Mouse (Mus musculus) hindbrain, embryonic 14.5 days (tissue): ENCODE measurements around the gene Aldh1a2. TPM values are rescaled to one million over a fixed set of nuclear protein-coding genes. Genes with fewer than 3 reads are reported as not detected.
A peak's percentile ranks its signal among the peaks of the same experiment; 100 is the strongest.

Source experiments
- ATAC-seq: fragments of 200-750 bp; cut with Nextera tagmentation; 2 replicates; pipeline ENCODE4 v1.8.0; 2017; ENCODE audit warnings: moderate number of reproducible peaks, mild to moderate bottlenecking, moderate TSS enrichment, moderate library complexity; ENCODE audit not compliant: low FRiP score
- DNase-seq: peaks from one replicate; pipeline ENCODE4 v3.0.0-alpha.2; 2015; ENCODE audit warnings: low spot score
- H3K27ac ChIP-seq: fragments of 300-500 bp; sonication (generic); 2 replicates; pipeline ENCODE4 v1.5.1; 2014; ENCODE audit warnings: mild to moderate bottlenecking, moderate library complexity
- H3K27me3 ChIP-seq: fragments of 300-500 bp; sonication (generic); 2 replicates; pipeline ENCODE4 v1.6.1; 2014; ENCODE audit warnings: mild to moderate bottlenecking, low read length, mixed read lengths; ENCODE audit not compliant: control insufficient read depth, insufficient read depth
- H3K36me3 ChIP-seq: fragments of 300-500 bp; sonication (generic); replicated peaks from 2 replicates; pipeline ENCODE4 v1.6.1; 2014; ENCODE audit not compliant: control insufficient read depth, insufficient read depth
- H3K4me1 ChIP-seq: fragments of 300-500 bp; sonication (generic); replicated peaks from 2 replicates; pipeline ENCODE4 v1.6.1; 2014; ENCODE audit warnings: antibody characterized with exemption, low read length, mixed read lengths; ENCODE audit not compliant: control insufficient read depth, insufficient read depth
- H3K4me2 ChIP-seq: fragments of 300-500 bp; sonication (generic); replicated peaks from 2 replicates; pipeline ENCODE4 v1.6.1; 2014; ENCODE audit warnings: mild to moderate bottlenecking, moderate library complexity
- H3K4me3 ChIP-seq: fragments of 300-500 bp; sonication (generic); replicated peaks from 2 replicates; pipeline ENCODE4 v1.5.1; 2014; ENCODE audit warnings: mild to moderate bottlenecking, low read length
- H3K9ac ChIP-seq: fragments of 300-500 bp; sonication (generic); 2 replicates; pipeline ENCODE4 v1.6.1; 2014
- H3K9me3 ChIP-seq: fragments of 300-500 bp; sonication (generic); 2 replicates; pipeline ENCODE4 v1.6.1; 2016; ENCODE audit warnings: low read length; ENCODE audit not compliant: control insufficient read depth
- WGBS: fragments of 180-500 bp; shearing (Covaris S2); extraction: QIAGEN DNeasy Blood & Tissue Kit; methylation state at CpG from one replicate; pipeline ENCODE4 v1.1.7; 2014; 5-methylcytosine and 5-hydroxymethylcytosine counted together
- polyA plus RNA-seq: library from polyadenylated mRNA; unstranded; fragments of >200 nt; fragmentation: Nextera tagmentation; extraction: Ambion mirVana; gene quantifications from 2 replicates; pipeline ENCODE4 v1.2.1, GENCODE M21; 2014

Gene Aldh1a2
- polyA plus RNA-seq, 1 experiment from 2014 or later, result 52.8 TPM

DNA sequence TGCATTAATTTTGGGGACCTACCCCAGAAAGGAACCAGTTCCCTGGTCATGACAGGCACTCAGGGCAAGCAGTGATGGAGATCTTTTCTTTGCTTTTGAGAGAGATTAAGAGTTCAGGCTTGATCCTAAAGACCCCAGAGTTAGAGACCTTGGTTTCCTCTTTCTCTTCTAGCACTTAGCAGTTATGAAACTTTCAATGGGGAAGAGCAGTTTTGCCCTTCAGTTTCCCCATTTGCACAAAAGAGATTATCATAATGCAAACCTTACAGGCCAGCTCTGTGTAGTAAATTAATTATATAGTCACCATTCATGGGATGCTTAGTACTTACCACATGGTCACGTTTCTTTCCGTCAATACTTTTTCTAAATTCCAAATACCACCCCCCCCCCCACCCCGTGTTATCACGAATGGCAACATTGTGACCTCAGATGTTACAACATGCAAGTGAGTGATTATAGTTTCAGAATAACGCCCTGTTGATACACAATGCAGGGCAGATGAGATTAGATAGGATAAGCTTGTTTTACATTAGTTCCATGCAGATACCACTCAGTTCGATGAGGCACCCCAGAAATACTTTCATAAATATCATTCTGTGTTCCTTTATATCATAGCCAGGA is 36.2 kb upstream of the Aldh1a2 start:
- no peak overlapping the region for H3K4me2 ChIP-seq

DNA sequence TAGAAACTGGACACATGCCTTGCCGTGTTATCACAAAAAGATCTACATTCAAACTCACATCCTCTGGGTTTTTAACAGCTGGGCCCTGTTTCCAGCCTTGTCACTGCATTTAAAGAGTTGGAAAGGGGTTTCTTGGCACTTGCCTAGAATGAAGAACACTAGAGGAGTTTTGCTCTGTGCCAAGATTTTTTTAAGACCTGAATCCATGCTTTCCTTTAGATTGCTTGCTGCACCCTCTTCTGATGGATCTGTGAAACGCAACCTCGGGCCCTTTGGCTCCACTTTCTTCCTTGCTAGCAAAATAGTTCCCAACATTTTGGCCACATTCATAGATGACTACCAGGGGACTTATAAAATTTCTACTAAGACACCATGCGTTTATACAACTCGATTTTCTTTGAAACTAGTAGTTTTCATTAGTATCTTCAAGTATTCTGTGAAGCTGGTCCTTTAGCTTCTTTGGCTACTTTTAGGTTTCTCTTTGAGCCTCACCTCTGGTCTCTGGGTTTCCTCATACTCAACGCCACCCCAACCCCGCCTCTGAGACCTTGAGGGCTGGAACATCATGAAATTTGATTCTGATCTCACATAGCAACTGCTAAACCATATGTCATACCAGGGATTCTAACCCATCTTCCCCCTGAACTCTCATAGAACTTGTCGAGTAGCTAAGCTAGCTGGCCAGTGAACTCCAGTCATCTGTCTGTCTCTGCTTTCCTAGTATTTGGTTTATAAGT is 35.5 kb upstream of the Aldh1a2 start:
- DNase-seq, result no peak
- 80% methylated on average over 8 of the region's 8 CpGs for WGBS

More for the DNA sequence above, 36.2 kb upstream of the Aldh1a2 start:
- Histone ChIP-seq H3K36me3 (no peaks in the 10 kb centered on the region), H3K4me3 (no peak overlapping the region), H3K27ac (no peak overlapping the region), H3K27me3 (no peaks in the 10 kb centered on the region), H3K4me1 (no peaks in the 10 kb centered on the region), H3K9me3 (no peaks in the 10 kb centered on the region), H3K9ac (no peak overlapping the region)
- DNase-seq (no peak), ATAC-seq (no peak)
- 87% methylated on average over 6 of the region's 6 CpGs for WGBS

DNA sequence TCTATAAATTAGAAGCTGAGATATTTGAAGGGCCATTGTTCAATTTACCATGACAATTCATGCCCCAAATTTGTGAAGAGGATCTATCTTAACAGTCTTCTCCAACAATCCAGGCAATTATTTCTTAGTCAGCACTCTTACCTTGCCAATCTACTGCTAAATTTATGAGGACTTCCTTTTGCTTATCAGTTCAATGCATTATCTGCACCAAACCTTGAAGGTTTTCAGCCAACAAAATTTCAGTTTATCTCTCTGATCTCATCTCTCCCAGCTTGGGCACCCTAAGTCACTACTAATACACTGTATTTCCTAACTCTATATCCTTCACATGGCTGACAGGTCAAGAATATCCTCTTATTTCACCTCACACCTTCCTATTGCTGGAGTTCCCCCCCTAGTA is 30.3 kb upstream of the Aldh1a2 start:
- Histone ChIP-seq H3K9ac (no peak overlapping the region), H3K27ac (no peak overlapping the region), H3K9me3 (no peaks in the 10 kb centered on the region), H3K4me3 (no peak overlapping the region), H3K36me3 (no peaks in the 10 kb centered on the region), H3K4me2 (no peak overlapping the region), H3K27me3 (no peaks in the 10 kb centered on the region), H3K4me1 (no peaks in the 10 kb centered on the region)
- ATAC-seq (no peak), DNase-seq (no peak)

More for the DNA sequence above, 35.5 kb upstream of the Aldh1a2 start:
- H3K4me1 ChIP-seq, result no peaks in the 10 kb centered on the region
- no peaks in the 10 kb centered on the region for H3K27me3 ChIP-seq
- H3K4me2 ChIP-seq, result no peak overlapping the region
- no peaks in the 10 kb centered on the region for H3K36me3 ChIP-seq
- no peaks in the 10 kb centered on the region for H3K9me3 ChIP-seq
- no peak for ATAC-seq
- H3K27ac ChIP-seq, result no peak overlapping the region
- no peak overlapping the region for H3K4me3 ChIP-seq
- no peak overlapping the region for H3K9ac ChIP-seq

DNA sequence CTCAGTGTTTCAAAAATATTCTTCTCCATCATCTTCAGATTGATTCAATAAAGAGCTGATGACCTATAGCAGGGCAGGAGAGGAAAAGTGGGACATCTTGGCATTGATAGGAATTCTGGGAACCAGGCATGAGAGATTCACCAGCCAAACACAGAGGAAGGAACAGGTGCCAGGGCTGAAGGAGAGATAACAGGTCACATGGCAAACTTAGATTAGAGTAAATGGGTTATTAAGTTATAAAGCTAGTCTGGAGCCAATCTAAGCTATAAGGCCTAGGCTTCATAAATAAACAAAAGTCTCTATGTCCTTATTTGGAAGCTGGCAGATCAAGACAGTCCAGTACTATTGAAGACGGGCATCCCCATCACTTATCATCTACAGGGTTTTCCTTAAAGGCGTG is 29.8 kb upstream of the Aldh1a2 start:
- Histone ChIP-seq H3K4me2 (no peak overlapping the region), H3K9ac (no peak overlapping the region), H3K27ac (no peak overlapping the region), H3K9me3 (no peaks in the 10 kb centered on the region), H3K4me1 (no peaks in the 10 kb centered on the region), H3K27me3 (no peaks in the 10 kb centered on the region), H3K36me3 (no peaks in the 10 kb centered on the region), H3K4me3 (no peak overlapping the region)
- ATAC-seq, result no peak
- DNase-seq, result no peak
- WGBS, result 96% methylated on average over 2 of the region's 2 CpGs

DNA sequence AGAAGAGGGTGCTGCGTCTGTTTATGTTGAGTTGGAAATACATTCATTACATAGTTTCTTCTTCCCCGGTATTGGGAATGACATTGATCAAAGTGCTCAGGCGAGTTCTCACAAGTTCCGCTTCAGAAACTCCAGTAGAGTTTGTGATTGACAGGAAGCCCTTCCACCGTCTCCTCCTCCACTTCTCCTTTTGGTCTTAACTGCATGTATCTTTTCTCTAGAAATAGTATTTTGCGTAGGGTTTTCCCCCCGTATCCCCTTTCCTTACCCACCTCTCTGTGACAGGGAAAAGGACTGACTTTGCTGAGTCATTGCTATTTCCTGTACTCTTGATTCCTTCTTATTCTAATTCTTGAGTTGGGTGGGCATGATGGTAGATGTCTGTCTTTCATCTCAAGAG is 28.2 kb upstream of the Aldh1a2 start:
- no peaks in the 10 kb centered on the region for H3K27me3 ChIP-seq
- H3K36me3 ChIP-seq, result no peaks in the 10 kb centered on the region
- ATAC-seq (no peak), DNase-seq (no peak)
- no peak overlapping the region for H3K27ac ChIP-seq
- H3K9ac ChIP-seq, result no peak overlapping the region
- 92% methylated on average over 7 of the region's 7 CpGs for WGBS
- no peaks in the 10 kb centered on the region for H3K4me1 ChIP-seq
- H3K9me3 ChIP-seq, result no peaks in the 10 kb centered on the region
- no peak overlapping the region for H3K4me2 ChIP-seq
- H3K4me3 ChIP-seq, result no peak overlapping the region

DNA sequence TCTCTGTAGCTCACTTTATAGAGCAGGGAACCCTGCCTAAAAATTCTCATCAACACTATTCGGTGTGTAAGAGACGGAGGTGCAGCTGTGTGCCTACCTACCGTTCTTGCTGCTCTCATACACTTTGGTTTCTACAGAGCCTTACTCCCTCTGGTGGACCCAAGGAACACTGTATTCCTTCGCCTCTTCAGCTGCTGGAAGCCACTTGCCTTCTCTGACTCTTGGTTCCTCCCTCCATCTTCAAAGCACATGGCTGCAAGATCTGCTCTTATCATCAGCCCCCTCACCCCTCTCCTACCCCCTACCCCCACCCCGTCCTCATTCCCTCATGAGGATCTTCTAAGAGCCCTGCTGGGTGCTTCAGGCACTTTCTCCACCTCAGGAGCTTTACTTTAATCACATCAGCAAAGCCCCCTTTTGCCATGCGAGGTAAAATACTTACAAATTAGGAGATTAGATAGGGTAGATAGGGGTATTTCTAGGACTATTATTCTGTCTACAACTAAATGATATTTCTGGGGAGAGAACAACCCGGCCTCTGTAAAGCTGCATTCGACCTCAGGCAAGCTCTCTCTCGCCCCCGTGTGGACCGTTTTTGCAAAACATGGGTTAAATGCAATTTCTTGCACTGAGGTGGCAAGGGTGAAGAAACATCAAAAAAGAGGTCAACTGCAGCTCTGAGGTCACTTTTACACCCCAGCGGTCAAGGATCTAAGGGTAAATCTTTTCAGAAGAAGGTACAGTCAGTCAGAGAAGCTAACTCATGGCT is 26.8 kb upstream of the Aldh1a2 start:
- WGBS, result 15% methylated on average over 12 of the region's 12 CpGs

DNA sequence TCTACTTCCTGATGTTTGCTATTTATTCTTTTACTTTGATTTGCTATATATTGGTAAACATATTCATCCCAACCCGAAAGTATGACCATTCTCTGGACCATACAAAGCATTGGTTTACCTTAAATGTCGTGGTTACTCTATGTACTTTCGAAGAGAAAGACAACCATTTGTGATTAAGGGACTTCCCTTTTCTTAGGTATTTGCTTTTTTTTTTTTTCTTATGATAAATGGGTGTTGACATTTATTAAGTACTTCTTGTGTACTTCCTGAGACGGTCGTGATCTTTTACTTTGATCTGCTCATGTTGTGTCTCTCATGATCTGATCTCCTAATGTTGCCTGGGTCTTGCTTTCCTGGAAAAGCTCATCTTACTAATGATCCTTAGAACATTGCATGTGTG is 16.8 kb upstream of the Aldh1a2 start:
- ATAC-seq (no peak), DNase-seq (no peak)
- WGBS, result 90% methylated on average over 5 of the region's 5 CpGs

More for the DNA sequence above, 26.8 kb upstream of the Aldh1a2 start:
- H3K27me3 ChIP-seq, result no peaks in the 10 kb centered on the region
- ATAC-seq (no peak; the same call in 1 of the 2 replicates), DNase-seq (peak; percentile 86)
- peak overlapping the region; percentile 14; the same call in 1 of the 2 replicates for H3K4me3 ChIP-seq
- no peaks in the 10 kb centered on the region for H3K36me3 ChIP-seq
- no peaks in the 10 kb centered on the region for H3K4me1 ChIP-seq
- H3K4me2 ChIP-seq, result peak overlapping the region; percentile 53
- no peak overlapping the region for H3K27ac ChIP-seq
- H3K9ac ChIP-seq, result no peak overlapping the region; the same call in 1 of the 2 replicates
- no peaks in the 10 kb centered on the region for H3K9me3 ChIP-seq

DNA sequence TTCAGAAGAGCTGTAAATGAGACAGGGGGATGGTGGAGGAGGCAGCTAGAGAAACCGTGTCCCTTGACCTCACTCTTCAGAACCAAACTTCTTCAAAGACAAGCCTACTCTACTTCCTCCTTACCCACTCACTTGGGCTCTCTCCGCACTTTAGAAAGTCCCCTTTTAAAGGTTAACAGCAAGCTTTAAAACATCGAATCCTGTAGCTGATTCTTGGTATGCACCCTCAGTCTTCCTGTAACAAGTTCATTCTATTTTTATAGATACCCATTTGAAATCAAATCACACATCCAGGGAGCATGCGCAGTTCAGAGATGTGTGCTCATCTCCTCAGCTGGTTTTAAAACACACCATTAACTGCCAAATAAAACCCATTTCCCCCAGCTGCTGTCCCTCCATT is 13.3 kb upstream of the Aldh1a2 start:
- no peak overlapping the region for H3K9ac ChIP-seq
- no peak overlapping the region for H3K4me3 ChIP-seq
- no peaks in the 10 kb centered on the region for H3K36me3 ChIP-seq
- H3K4me1 ChIP-seq, result no peaks in the 10 kb centered on the region
- H3K27me3 ChIP-seq, result no peaks in the 10 kb centered on the region
- no peak overlapping the region for H3K4me2 ChIP-seq
- H3K27ac ChIP-seq, result no peak overlapping the region
- H3K9me3 ChIP-seq, result no peaks in the 10 kb centered on the region
- no peak for DNase-seq
- no peak for ATAC-seq
- 85% methylated on average over 4 of the region's 4 CpGs for WGBS

More for the DNA sequence above, 16.8 kb upstream of the Aldh1a2 start:
- H3K27me3 ChIP-seq, result no peaks in the 10 kb centered on the region
- H3K36me3 ChIP-seq, result no peaks in the 10 kb centered on the region
- H3K4me2 ChIP-seq, result no peak overlapping the region
- no peak overlapping the region for H3K4me3 ChIP-seq
- no peaks in the 10 kb centered on the region for H3K4me1 ChIP-seq
- no peak overlapping the region for H3K27ac ChIP-seq
- no peak overlapping the region for H3K9ac ChIP-seq
- no peaks in the 10 kb centered on the region for H3K9me3 ChIP-seq

DNA sequence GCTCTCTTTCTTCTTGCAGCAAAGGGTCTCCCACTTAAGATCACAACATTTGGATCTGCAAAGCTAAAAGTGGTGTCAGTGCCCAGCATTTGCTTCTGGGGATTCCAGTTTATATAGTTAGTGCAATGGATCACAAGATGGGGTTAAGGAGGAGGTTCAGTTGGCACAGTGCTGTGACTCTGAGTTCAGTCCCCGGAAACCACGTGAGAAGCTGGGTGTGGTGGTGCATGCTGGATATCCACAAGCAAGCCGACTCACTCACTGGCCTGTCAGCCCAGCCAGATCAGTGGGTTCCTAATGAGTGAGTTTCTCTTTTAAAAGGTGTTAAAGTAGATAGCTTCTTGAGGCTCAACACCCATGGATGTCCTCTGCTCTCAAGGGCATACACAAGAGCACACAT is 6.3 kb upstream of the Aldh1a2 start:
- Histone ChIP-seq H3K9me3 (no peaks in the 10 kb centered on the region), H3K27me3 (peaks cover 22% of the 10 kb centered on the region), H3K4me2 (no peak overlapping the region), H3K36me3 (no peaks in the 10 kb centered on the region), H3K9ac (no peak overlapping the region), H3K27ac (no peak overlapping the region), H3K4me3 (no peak overlapping the region), H3K4me1 (no peaks in the 10 kb centered on the region)
- WGBS, result 70% methylated on average over 3 of the region's 3 CpGs
- ATAC-seq (no peak), DNase-seq (no peak)
